Mouse (Mus musculus): Measurements from ENCODE around the gene Apobec4. TPM values are rescaled to one million over a fixed set of nuclear protein-coding genes. Genes with fewer than 3 reads are reported as not detected.

Gene Apobec4
- polyA plus RNA-seq, 1 experiment from 2014 or later, result not detected

DNA sequence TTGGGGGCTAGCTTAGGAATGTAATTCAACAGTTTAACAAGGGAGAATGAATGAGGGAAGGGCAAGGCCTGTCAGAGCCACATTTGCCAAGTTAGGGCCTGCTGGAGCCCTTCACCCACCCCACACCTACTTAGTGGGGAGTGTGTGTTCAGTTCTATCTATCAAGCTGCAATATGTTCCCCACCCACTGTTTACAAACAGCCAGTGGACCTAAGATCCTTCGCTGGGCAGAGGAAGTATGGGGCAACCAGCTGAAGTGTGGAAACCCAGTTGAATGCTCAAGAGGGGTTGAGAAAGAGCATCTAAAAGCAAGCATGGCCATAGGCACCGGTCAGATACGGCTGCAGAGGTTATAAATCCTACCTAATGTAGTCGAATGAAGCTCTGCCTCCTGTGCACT is 36.6 kb downstream of the Apobec4 start:
- H3K36me3 ChIP-seq (ENCODE audit: control insufficient read depth, insufficient read depth, low read length), result no peaks in the 10 kb centered on the region
- H3K4me1 ChIP-seq (ENCODE audit: control insufficient read depth in 2 of 2, insufficient read depth in 2 of 2, low read length in 2 of 2), result peaks cover 12% of the 10 kb centered on the region in 2 experiments
- H3K27me3 ChIP-seq (ENCODE audit: control insufficient read depth, insufficient read depth, low read length), result no peaks in the 10 kb centered on the region
- ATAC-seq (ENCODE audit: insufficient number of reproducible peaks, insufficient read depth, low FRiP score, low read depth), result no peak
- WGBS, result 89% methylated on average over 4 of the region's 4 CpGs
- H3K9ac ChIP-seq (ENCODE audit: low read length), result no peak overlapping the region
- no peak overlapping the region for H3K4me3 ChIP-seq (ENCODE audit: control insufficient read depth in 1 of 2, insufficient read depth in 1 of 2, low read depth in 1 of 2, low read length in 2 of 2)
- no peak overlapping the region for H3K4me2 ChIP-seq (ENCODE audit: low read length)
- H3K9me3 ChIP-seq (ENCODE audit: control insufficient read depth, low read length), result no peaks in the 10 kb centered on the region
- H3K27ac ChIP-seq (replicated peaks in 1 of 2; ENCODE audit: control insufficient read depth in 1 of 2, insufficient read depth in 1 of 2, low read depth in 2 of 2, low read length in 2 of 2), result no peak overlapping the region

DNA sequence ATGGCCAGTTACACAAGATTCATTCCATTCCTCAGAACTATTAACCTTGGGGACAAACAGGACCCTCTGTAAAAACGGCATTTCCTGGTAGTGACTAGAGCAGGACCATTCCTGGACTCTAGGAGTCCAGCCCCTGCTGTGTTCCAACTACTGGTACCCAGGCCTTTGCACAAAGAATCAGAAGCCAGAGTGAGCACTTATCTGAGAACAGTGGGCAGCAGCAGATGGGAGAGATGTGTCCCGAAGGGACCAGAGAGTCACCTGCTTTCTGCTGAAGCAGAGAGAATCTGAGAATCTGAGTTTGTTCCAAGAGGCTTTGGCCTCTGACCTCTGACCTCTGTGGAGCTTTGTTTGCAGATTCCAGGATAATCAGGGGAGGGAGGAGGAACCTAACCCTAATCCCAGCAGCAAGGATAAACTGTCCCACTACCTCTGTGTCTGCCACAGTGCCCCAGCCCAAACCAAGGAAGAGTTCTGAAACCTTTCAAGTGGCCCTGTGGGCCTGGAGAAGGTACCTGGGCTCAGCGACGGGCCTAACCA is 37.8 kb downstream of the Apobec4 start:
- Histone ChIP-seq H3K4me3 (ENCODE audit: control insufficient read depth in 1 of 2, insufficient read depth in 1 of 2, low read depth in 1 of 2, low read length in 2 of 2) (no peak overlapping the region), H3K27ac (replicated peaks in 1 of 2; ENCODE audit: control insufficient read depth in 1 of 2, insufficient read depth in 1 of 2, low read depth in 2 of 2, low read length in 2 of 2) (no peak overlapping the region), H3K4me2 (ENCODE audit: low read length) (no peak overlapping the region), H3K9ac (ENCODE audit: low read length) (no peak overlapping the region), H3K4me1 (ENCODE audit: control insufficient read depth in 2 of 2, insufficient read depth in 2 of 2, low read length in 2 of 2) (peaks cover 12 to 15% of the 10 kb centered on the region in 2 experiments), H3K36me3 (ENCODE audit: control insufficient read depth, insufficient read depth, low read length) (no peaks in the 10 kb centered on the region), H3K9me3 (ENCODE audit: control insufficient read depth, low read length) (no peaks in the 10 kb centered on the region), H3K27me3 (ENCODE audit: control insufficient read depth, insufficient read depth, low read length) (no peaks in the 10 kb centered on the region)
- WGBS, result 67% methylated on average over 4 of the region's 4 CpGs
- ATAC-seq (ENCODE audit: insufficient number of reproducible peaks, insufficient read depth, low FRiP score, low read depth), result no peak

DNA sequence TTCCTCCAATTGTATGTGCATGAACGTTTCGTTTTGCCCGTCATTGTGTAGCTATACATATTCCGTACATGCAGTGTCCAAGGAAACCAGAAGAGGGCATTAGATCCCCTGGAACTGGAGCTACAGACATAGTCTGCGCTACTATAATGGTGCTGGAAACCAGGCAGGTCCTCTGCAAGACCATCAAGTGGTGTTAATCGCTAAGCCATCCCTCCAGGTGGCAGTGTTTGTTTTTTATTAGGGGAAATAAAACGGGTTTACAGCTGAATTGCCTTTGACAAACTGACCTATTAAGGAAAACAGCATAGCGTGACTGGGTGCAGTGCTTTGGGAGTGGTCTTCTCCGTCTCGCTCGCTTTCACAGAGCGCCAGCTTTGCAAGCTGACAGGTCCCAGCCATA is 39.9 kb downstream of the Apobec4 start:
- whole genome bisulfite sequencing, result 21% methylated on average over 12 of the region's 12 CpGs
- no peaks in the 10 kb centered on the region for H3K36me3 ChIP-seq (ENCODE audit: control insufficient read depth, insufficient read depth, low read length)
- H3K9ac ChIP-seq (ENCODE audit: low read length), result no peak overlapping the region
- H3K4me1 ChIP-seq (ENCODE audit: control insufficient read depth in 2 of 2, insufficient read depth in 2 of 2, low read length in 2 of 2), result peaks cover 15 to 20% of the 10 kb centered on the region in 2 experiments
- no peaks in the 10 kb centered on the region for H3K9me3 ChIP-seq (ENCODE audit: control insufficient read depth, low read length)
- no peaks in the 10 kb centered on the region for H3K27me3 ChIP-seq (ENCODE audit: control insufficient read depth, insufficient read depth, low read length)
- H3K4me2 ChIP-seq (ENCODE audit: low read length), result peak overlapping the region; percentile 47
- H3K27ac ChIP-seq (replicated peaks in 1 of 2; ENCODE audit: control insufficient read depth in 1 of 2, insufficient read depth in 1 of 2, low read depth in 2 of 2, low read length in 2 of 2), result peak overlapping the region; percentile 61 to 65
- H3K4me3 ChIP-seq (ENCODE audit: control insufficient read depth in 1 of 2, insufficient read depth in 1 of 2, low read depth in 1 of 2, low read length in 2 of 2), result no peak overlapping the region
- ATAC-seq (ENCODE audit: insufficient number of reproducible peaks, insufficient read depth, low FRiP score, low read depth), result 0 out of 2 replicates have a peak, but pooled peaks have one; percentile 18

DNA sequence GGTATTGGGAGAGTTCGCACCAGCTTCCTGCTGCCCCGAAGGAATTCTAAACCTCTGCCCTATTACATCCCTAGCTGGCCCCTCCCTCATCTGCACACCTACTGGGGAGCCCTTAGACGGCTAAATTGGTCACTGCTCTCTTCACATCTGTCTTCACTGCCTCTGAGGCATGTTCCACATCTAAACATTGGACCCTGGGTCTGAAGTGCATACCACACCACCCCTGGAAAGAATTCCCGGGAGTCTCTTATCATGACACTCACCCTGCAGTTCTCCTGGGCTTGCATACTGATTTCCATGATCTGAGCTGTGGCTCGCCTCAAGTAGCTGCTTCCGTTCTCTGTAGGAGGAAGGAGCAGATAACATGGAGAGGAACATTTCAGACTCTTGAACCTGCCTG is 40.5 kb downstream of the Apobec4 start:
- H3K4me2 ChIP-seq (ENCODE audit: low read length), result peak overlapping the region; percentile 47
- no peaks in the 10 kb centered on the region for H3K27me3 ChIP-seq (ENCODE audit: control insufficient read depth, insufficient read depth, low read length)
- WGBS, result 3% methylated on average over 6 of the region's 6 CpGs
- no peaks in the 10 kb centered on the region for H3K9me3 ChIP-seq (ENCODE audit: control insufficient read depth, low read length)
- no peaks in the 10 kb centered on the region for H3K36me3 ChIP-seq (ENCODE audit: control insufficient read depth, insufficient read depth, low read length)
- H3K9ac ChIP-seq (ENCODE audit: low read length), result no peak overlapping the region
- ATAC-seq (ENCODE audit: insufficient number of reproducible peaks, insufficient read depth, low FRiP score, low read depth), result peak; percentile 55
- H3K4me3 ChIP-seq (ENCODE audit: control insufficient read depth in 1 of 2, insufficient read depth in 1 of 2, low read depth in 1 of 2, low read length in 2 of 2), result no peak overlapping the region
- H3K4me1 ChIP-seq (ENCODE audit: control insufficient read depth in 2 of 2, insufficient read depth in 2 of 2, low read length in 2 of 2), result peaks cover 15 to 20% of the 10 kb centered on the region in 2 experiments
- peak overlapping the region; percentile 61 to 65 for H3K27ac ChIP-seq (replicated peaks in 1 of 2; ENCODE audit: control insufficient read depth in 1 of 2, insufficient read depth in 1 of 2, low read depth in 2 of 2, low read length in 2 of 2)

DNA sequence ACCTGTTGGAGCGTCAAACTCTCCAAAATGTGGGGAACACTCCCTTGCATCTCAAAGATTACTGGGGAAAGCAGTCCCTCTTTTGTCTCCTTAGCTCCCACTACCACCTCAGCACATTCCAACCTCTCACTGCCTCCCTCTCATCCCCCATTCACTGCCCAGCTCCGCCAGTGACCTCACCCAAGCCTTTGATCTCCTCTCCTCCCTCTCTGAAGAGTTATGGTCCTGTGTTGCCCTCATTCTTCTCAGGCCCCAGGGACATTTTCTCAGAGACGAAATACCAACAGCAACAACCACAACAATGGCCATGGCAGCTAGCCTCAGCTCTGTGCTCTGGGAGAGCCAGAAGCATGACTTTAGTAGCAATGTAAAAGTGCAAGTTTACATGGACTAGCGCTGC is 40.9 kb downstream of the Apobec4 start:
- no peaks in the 10 kb centered on the region for H3K36me3 ChIP-seq (ENCODE audit: control insufficient read depth, insufficient read depth, low read length)

DNA sequence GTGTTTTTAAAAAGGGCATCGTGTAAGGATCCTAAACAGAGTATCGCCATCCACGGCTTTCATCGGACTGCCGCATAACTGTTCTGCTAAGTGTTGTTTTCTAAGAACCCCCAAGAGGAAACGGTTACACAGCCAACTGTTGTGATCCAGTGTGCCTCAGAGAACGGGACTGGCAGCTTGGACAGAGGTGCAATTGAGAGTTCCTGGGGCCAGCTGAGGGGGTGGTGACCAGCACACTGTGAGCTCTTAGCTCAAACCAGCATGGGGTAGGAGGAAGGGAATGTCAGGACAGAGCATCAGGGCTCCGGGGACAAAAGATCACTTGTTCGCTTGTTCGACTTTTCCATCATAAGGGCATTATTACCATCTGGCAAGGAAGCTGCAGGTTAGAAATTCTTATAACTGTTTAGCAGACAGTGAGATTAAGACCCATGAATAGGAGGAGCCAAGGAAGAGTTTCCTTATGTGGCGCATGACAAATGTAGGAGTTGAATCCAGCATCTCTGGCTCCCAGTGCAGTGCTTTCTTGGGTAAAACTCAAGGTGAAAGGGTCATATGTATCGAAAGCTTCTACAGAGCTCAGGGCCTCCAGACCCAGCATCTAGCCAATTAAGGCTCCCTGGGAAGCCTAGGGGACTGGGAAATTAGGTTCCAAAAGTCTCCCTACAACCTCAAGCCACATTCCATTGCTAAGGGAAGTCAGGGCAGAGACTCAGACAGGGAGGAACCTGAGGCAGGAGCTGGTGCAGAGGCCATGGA is 42.6 kb downstream of the Apobec4 start:
- WGBS, result 59% methylated on average over 12 of the region's 12 CpGs
- no peak overlapping the region for H3K4me3 ChIP-seq (ENCODE audit: control insufficient read depth in 1 of 2, insufficient read depth in 1 of 2, low read depth in 1 of 2, low read length in 2 of 2)
- no peak overlapping the region for H3K4me2 ChIP-seq (ENCODE audit: low read length)
- no peaks in the 10 kb centered on the region for H3K9me3 ChIP-seq (ENCODE audit: control insufficient read depth, low read length)
- no peak overlapping the region for H3K9ac ChIP-seq (ENCODE audit: low read length)
- no peaks in the 10 kb centered on the region for H3K36me3 ChIP-seq (ENCODE audit: control insufficient read depth, insufficient read depth, low read length)
- H3K27me3 ChIP-seq (ENCODE audit: control insufficient read depth, insufficient read depth, low read length), result no peaks in the 10 kb centered on the region
- peaks cover 15 to 20% of the 10 kb centered on the region in 2 experiments for H3K4me1 ChIP-seq (ENCODE audit: control insufficient read depth in 2 of 2, insufficient read depth in 2 of 2, low read length in 2 of 2)
- H3K27ac ChIP-seq (replicated peaks in 1 of 2; ENCODE audit: control insufficient read depth in 1 of 2, insufficient read depth in 1 of 2, low read depth in 2 of 2, low read length in 2 of 2), result 0 out of 4 replicates have a peak overlapping the region, but pooled peaks of 1 of the 2 experiments have one; percentile 9
- ATAC-seq (ENCODE audit: insufficient number of reproducible peaks, insufficient read depth, low FRiP score, low read depth), result no peak

More for the DNA sequence above, 40.9 kb downstream of the Apobec4 start:
- Histone ChIP-seq H3K4me2 (ENCODE audit: low read length) (no peak overlapping the region), H3K4me1 (ENCODE audit: control insufficient read depth in 2 of 2, insufficient read depth in 2 of 2, low read length in 2 of 2) (peaks cover 15 to 20% of the 10 kb centered on the region in 2 experiments), H3K27ac (replicated peaks in 1 of 2; ENCODE audit: control insufficient read depth in 1 of 2, insufficient read depth in 1 of 2, low read depth in 2 of 2, low read length in 2 of 2) (peak overlapping the region; percentile 59 to 65), H3K27me3 (ENCODE audit: control insufficient read depth, insufficient read depth, low read length) (no peaks in the 10 kb centered on the region), H3K9ac (ENCODE audit: low read length) (no peak overlapping the region), H3K9me3 (ENCODE audit: control insufficient read depth, low read length) (no peaks in the 10 kb centered on the region), H3K4me3 (ENCODE audit: control insufficient read depth in 1 of 2, insufficient read depth in 1 of 2, low read depth in 1 of 2, low read length in 2 of 2) (no peak overlapping the region)
- 28% methylated on average over 4 of the region's 4 CpGs for WGBS
- ATAC-seq (ENCODE audit: insufficient number of reproducible peaks, insufficient read depth, low FRiP score, low read depth), result no peak

DNA sequence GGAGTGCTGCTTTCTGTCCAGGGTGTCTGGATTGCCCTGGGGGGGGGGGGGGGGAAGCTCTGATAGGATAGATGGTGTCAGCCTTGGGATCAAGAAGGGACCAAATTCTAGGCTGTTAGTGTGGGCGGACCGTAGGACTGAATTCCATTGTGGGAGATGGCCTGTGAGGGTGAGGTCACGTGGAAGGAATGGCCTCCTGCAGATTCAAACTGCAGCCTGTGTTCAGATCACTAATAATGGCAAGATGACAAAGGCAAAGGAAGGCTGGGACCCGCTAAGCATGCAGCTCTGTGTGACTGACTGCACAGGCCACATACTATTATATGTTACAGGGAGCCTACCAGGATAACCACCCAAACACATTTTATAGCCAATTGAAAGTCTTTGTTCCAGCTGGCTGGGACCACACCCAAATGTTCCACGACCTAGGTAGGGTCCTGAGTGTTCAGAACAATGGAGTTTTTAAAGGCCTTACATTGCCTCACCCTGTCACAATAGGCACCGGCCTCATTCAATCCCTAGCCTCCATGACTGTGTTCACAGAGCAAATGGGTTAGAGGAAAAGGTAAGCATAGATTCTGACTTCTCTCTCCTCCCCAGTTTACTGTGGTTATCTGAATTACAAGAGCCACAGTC is 43.3 kb downstream of the Apobec4 start:
- 47% methylated on average over 6 of the region's 6 CpGs for WGBS
- Histone ChIP-seq H3K27ac (replicated peaks in 1 of 2; ENCODE audit: control insufficient read depth in 1 of 2, insufficient read depth in 1 of 2, low read depth in 2 of 2, low read length in 2 of 2) (no peak overlapping the region), H3K4me3 (ENCODE audit: control insufficient read depth in 1 of 2, insufficient read depth in 1 of 2, low read depth in 1 of 2, low read length in 2 of 2) (no peak overlapping the region), H3K4me1 (ENCODE audit: control insufficient read depth in 2 of 2, insufficient read depth in 2 of 2, low read length in 2 of 2) (peaks cover 15 to 20% of the 10 kb centered on the region in 2 experiments), H3K4me2 (ENCODE audit: low read length) (no peak overlapping the region), H3K27me3 (ENCODE audit: control insufficient read depth, insufficient read depth, low read length) (no peaks in the 10 kb centered on the region), H3K9ac (ENCODE audit: low read length) (no peak overlapping the region), H3K9me3 (ENCODE audit: control insufficient read depth, low read length) (no peaks in the 10 kb centered on the region), H3K36me3 (ENCODE audit: control insufficient read depth, insufficient read depth, low read length) (no peaks in the 10 kb centered on the region)
- no peak for ATAC-seq (ENCODE audit: insufficient number of reproducible peaks, insufficient read depth, low FRiP score, low read depth)
